Mouse (Mus musculus): Measurements from ENCODE around the gene Dchs2. TPM values are rescaled to one million over a fixed set of nuclear protein-coding genes. Genes with fewer than 3 reads are reported as not detected.

Dchs2 gene
- total and polyA plus RNA-seq, 2 experiments from 2014 or later, result 0.55 to 10.5 TPM

DNA sequence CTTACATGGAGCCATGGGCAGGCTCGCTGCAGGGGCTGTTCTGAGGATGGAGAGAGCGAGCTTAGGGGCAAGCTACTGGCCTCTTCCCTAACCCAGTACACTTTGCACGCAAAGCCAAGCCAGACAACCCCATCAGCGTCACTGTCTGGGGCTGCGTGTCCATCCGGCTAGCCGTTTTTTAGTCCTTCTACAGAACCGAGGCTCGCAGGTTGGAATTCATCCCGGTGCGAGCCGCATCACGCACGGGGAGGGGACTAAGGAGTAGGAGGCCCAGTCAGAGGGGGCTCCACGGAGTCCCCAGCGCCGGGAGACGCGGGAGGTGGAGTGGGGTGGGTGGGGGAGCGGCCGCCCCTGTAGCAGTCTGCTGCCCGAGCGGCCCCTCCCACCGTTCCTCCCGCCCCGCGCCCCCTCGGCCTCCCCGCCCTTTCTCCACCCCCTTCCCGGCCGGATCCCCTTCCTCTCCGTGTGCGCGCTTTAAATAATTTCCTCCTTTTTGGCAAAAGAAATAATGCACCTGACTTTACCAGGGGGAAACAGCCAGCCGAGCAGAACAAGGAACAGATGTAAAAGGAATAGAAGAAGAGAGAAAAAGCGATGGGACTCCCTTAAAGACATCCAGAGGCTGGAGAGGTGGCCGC lies 541 bp upstream of the Dchs2 start:
- under 1% methylated on average over 36 of the region's 37 CpGs for WGBS

GRCm38 (mm10) chr3:83128449-83128922 lies 738 bp downstream of the Dchs2 start:
- peak; percentile 54 for DNase-seq (ENCODE audit: low spot score)

More for the DNA sequence above, 541 bp upstream of the Dchs2 start:
- TF ChIP-seq CTCF (IDR thresholded peaks at IDR 0.05; ENCODE audit: low read depth), result no peak
- H3K4me2 ChIP-seq (ENCODE audit: low read depth, low read length), result peak overlapping the region; percentile 80
- H3K9ac ChIP-seq (replicated peaks; ENCODE audit: low read length), result peak overlapping the region; percentile 50
- H3K27ac ChIP-seq, result no peak overlapping the region; the same call in 1 of the 2 replicates
- peak overlapping the region; percentile 60 for H3K4me3 ChIP-seq (ENCODE audit: low read length)
- H3K9me3 ChIP-seq (ENCODE audit: low read length), result no peaks in the 10 kb centered on the region
- H3K27me3 ChIP-seq (ENCODE audit: insufficient read depth, low read length), result peaks cover 20% of the 10 kb centered on the region; the same call in 1 of the 2 replicates
- DNase-seq (ENCODE audit: low spot score) (peak; percentile 41), ATAC-seq (peak; percentile 61; the same call in 1 of the 2 replicates)
- no peaks in the 10 kb centered on the region for H3K36me3 ChIP-seq (ENCODE audit: insufficient read depth, low read length)
- no peaks in the 10 kb centered on the region for H3K4me1 ChIP-seq (ENCODE audit: insufficient read depth, low read length)

DNA sequence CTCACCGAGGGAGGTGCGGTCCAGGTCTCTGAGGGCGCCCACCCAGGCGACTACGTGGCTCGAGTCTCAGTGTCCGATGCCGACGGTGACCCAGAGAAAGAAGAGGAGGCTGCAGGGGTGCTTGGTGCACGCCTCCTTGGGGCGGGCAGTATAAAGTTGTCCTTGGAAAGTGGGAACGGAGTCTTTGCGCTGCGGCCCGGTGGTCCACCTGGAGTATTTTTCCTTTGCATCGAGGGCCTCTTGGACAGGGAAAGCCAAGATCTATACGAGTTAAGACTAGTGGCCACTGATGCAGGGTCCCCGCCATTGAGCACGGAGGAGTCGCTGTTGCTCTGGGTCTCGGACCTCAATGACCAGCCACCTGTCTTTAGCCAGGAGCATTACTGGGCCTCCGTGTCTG lies 1.4 kb downstream of the Dchs2 start:
- DNase-seq (ENCODE audit: low spot score) (no peak), ATAC-seq (peak; percentile 27; the same call in 1 of the 2 replicates)
- H3K9me3 ChIP-seq (ENCODE audit: low read length), result no peaks in the 10 kb centered on the region
- no peak overlapping the region for H3K27ac ChIP-seq
- H3K4me3 ChIP-seq (ENCODE audit: low read length), result peak overlapping the region; percentile 60
- peak overlapping the region; percentile 50 for H3K9ac ChIP-seq (replicated peaks; ENCODE audit: low read length)
- no peaks in the 10 kb centered on the region for H3K4me1 ChIP-seq (ENCODE audit: insufficient read depth, low read length)
- H3K4me2 ChIP-seq (ENCODE audit: low read depth, low read length), result peak overlapping the region; percentile 80
- TF ChIP-seq CTCF (IDR thresholded peaks at IDR 0.05; ENCODE audit: low read depth), result peak; percentile 33; the same call in 1 of the 2 replicates
- H3K27me3 ChIP-seq (ENCODE audit: insufficient read depth, low read length), result peaks cover 20% of the 10 kb centered on the region; the same call in 1 of the 2 replicates
- no peaks in the 10 kb centered on the region for H3K36me3 ChIP-seq (ENCODE audit: insufficient read depth, low read length)
- 5% methylated on average over 22 of the region's 22 CpGs for WGBS

More at GRCm38 (mm10) chr3:83128449-83128922, 738 bp downstream of the Dchs2 start:
- Histone ChIP-seq H3K4me2 (ENCODE audit: low read depth, low read length) (peak overlapping the region; percentile 80), H3K9ac (replicated peaks; ENCODE audit: low read length) (peak overlapping the region; percentile 50), H3K9me3 (ENCODE audit: low read length) (no peaks in the 10 kb centered on the region), H3K4me1 (ENCODE audit: insufficient read depth, low read length) (no peaks in the 10 kb centered on the region), H3K27ac (no peak overlapping the region), H3K27me3 (ENCODE audit: insufficient read depth, low read length) (peaks cover 20% of the 10 kb centered on the region; the same call in 1 of the 2 replicates), H3K4me3 (ENCODE audit: low read length) (peak overlapping the region; percentile 60), H3K36me3 (ENCODE audit: insufficient read depth, low read length) (no peaks in the 10 kb centered on the region)
- no peak for TF ChIP-seq CTCF (IDR thresholded peaks at IDR 0.05; ENCODE audit: low read depth)
- peak; percentile 22 for ATAC-seq
- WGBS, result under 1% methylated on average over 43 of the region's 43 CpGs

DNA sequence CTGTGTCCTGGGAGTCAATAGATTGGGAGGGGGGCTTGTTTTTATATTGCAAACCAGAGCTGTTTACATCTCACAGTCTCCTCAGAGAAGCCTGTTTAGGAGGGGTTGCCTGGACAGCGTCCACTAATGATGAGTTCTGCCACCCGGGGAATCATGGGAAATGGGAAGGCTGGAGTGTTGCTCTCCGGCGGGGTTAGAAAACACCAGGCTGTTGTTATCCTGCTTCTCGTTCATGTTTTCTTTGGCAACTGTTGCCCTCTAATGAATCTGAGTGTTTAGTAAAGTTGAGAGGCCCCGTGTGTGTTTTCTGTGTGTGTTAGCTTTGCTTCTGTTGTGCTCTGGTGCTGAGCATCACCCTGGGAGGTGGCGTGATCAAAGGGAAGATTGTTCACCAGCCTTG lies 8.7 kb downstream of the Dchs2 start:
- TF ChIP-seq CTCF (IDR thresholded peaks at IDR 0.05; ENCODE audit: low read depth), result no peak
- H3K4me2 ChIP-seq (ENCODE audit: low read depth, low read length), result no peak overlapping the region
- no peak overlapping the region for H3K9ac ChIP-seq (replicated peaks; ENCODE audit: low read length)
- H3K9me3 ChIP-seq (ENCODE audit: low read length), result no peaks in the 10 kb centered on the region
- no peak overlapping the region for H3K4me3 ChIP-seq (ENCODE audit: low read length)
- DNase-seq (ENCODE audit: low spot score), result no peak
- H3K4me1 ChIP-seq (ENCODE audit: insufficient read depth, low read length), result 0 out of 2 replicates have a peak, but pooled peaks cover 3% of the 10 kb centered on the region
- H3K36me3 ChIP-seq (ENCODE audit: insufficient read depth, low read length), result no peaks in the 10 kb centered on the region
- H3K27ac ChIP-seq, result no peak overlapping the region
- H3K27me3 ChIP-seq (ENCODE audit: insufficient read depth, low read length), result no peaks in the 10 kb centered on the region
- ATAC-seq, result no peak
- WGBS, result 42% methylated on average over 7 of the region's 7 CpGs

GRCm38 (mm10) chr3:83138820-83139219 lies 11.1 kb downstream of the Dchs2 start:
- ATAC-seq (no peak), DNase-seq (ENCODE audit: low spot score) (no peak)
- TF ChIP-seq CTCF (IDR thresholded peaks at IDR 0.05; ENCODE audit: low read depth), result no peak
- H3K4me1 ChIP-seq (ENCODE audit: insufficient read depth, low read length), result 0 out of 2 replicates have a peak, but pooled peaks cover 3% of the 10 kb centered on the region
- H3K9me3 ChIP-seq (ENCODE audit: low read length), result no peaks in the 10 kb centered on the region
- H3K4me3 ChIP-seq (ENCODE audit: low read length), result no peak overlapping the region
- 77% methylated on average over 2 of the region's 2 CpGs for WGBS
- no peak overlapping the region for H3K9ac ChIP-seq (replicated peaks; ENCODE audit: low read length)
- H3K36me3 ChIP-seq (ENCODE audit: insufficient read depth, low read length), result no peaks in the 10 kb centered on the region
- H3K27me3 ChIP-seq (ENCODE audit: insufficient read depth, low read length), result no peaks in the 10 kb centered on the region
- no peak overlapping the region for H3K4me2 ChIP-seq (ENCODE audit: low read depth, low read length)
- no peak overlapping the region for H3K27ac ChIP-seq

DNA sequence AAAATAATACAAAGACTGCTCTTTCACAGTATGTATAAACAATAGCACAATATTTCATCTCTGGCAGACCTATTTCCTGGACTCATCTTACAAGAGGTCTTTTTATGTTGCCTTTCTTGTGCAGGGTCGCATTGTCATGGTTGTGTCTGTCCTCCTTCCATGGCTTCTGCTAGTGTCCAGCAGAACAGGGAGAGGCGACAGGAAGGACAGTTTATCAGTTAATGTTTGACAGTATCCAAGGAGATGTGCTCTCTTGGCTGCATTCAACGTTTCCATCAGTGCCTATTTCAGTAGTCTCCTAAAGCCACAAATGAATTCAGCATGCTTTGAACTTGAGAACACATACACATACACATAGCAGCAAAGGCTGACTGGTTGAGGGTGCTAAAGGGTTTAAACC lies 17.9 kb downstream of the Dchs2 start:
- H3K27ac ChIP-seq, result no peak overlapping the region
- no peak for DNase-seq (ENCODE audit: low spot score)

More for the DNA sequence above, 17.9 kb downstream of the Dchs2 start:
- TF ChIP-seq CTCF (IDR thresholded peaks at IDR 0.05; ENCODE audit: low read depth), result no peak
- Histone ChIP-seq H3K9ac (replicated peaks; ENCODE audit: low read length) (no peak overlapping the region), H3K36me3 (ENCODE audit: insufficient read depth, low read length) (no peaks in the 10 kb centered on the region), H3K4me3 (ENCODE audit: low read length) (no peak overlapping the region), H3K4me1 (ENCODE audit: insufficient read depth, low read length) (peaks cover 5% of the 10 kb centered on the region; the same call in 1 of the 2 replicates), H3K27me3 (ENCODE audit: insufficient read depth, low read length) (no peaks in the 10 kb centered on the region), H3K9me3 (ENCODE audit: low read length) (no peaks in the 10 kb centered on the region), H3K4me2 (ENCODE audit: low read depth, low read length) (no peak overlapping the region)
- no peak for ATAC-seq
- 54% methylated on average over 3 of the region's 3 CpGs for WGBS
